Mouse (Mus musculus): ENCODE data around the gene Gpr152.

Gene Gpr152

GRCm38 (mm10) chr19:4139446-4139845 is at the start of gene Gpr152:
Gpr152 (plus strand) TSS chr19:4139787.
- DNase-seq (ENCODE audit: low spot score) = no peak

GRCm38 (mm10) chr19:4090446-4090845 is 49.1 kb upstream of the Gpr152 start:
- no peak for DNase-seq (ENCODE audit: low spot score)

GRCm38 (mm10) chr19:4091383-4091782 is 48.2 kb upstream of the Gpr152 start:
- no peak for DNase-seq (ENCODE audit: low spot score)

- DNase-seq (ENCODE audit: low spot score) = no peak
Observed at GRCm38 (mm10) chr19:4092750-4093149, 46.8 kb upstream of the Gpr152 start.

- peak; percentile 18 for DNase-seq (ENCODE audit: low spot score)
Observed at GRCm38 (mm10) chr19:4093772-4094171, 45.8 kb upstream of the Gpr152 start.

GRCm38 (mm10) chr19:4094348-4094747 is 45.2 kb upstream of the Gpr152 start:
- DNase-seq (ENCODE audit: low spot score) = no peak

- no peak for DNase-seq (ENCODE audit: low spot score)
Observed at GRCm38 (mm10) chr19:4094774-4095303, 44.7 kb upstream of the Gpr152 start.

GRCm38 (mm10) chr19:4095802-4096201 is 43.8 kb upstream of the Gpr152 start:
- DNase-seq (ENCODE audit: low spot score) = no peak

- DNase-seq (ENCODE audit: low spot score) = peak; percentile 100
Observed at GRCm38 (mm10) chr19:4096642-4097440, 42.7 kb upstream of the Gpr152 start, which contains the start of gene Cdk2ap2. Cdk2ap2 (plus strand) TSS chr19:4097182.

- DNase-seq (ENCODE audit: low spot score) = peak; percentile 91
Observed at GRCm38 (mm10) chr19:4097441-4097825, 42.2 kb upstream of the Gpr152 start.

- no peak for DNase-seq (ENCODE audit: low spot score)
Observed at GRCm38 (mm10) chr19:4098426-4098825, 41.2 kb upstream of the Gpr152 start.

GRCm38 (mm10) chr19:4099056-4099455 is 40.5 kb upstream of the Gpr152 start:
- DNase-seq (ENCODE audit: low spot score) = peak; percentile 95

- peak; percentile 83 for DNase-seq (ENCODE audit: low spot score)
Observed at GRCm38 (mm10) chr19:4099837-4100717, 39.5 kb upstream of the Gpr152 start, which contains the start of gene Pitpnm1. Pitpnm1 (plus strand) TSS chr19:4099998.

- no peak for DNase-seq (ENCODE audit: low spot score)
Observed at GRCm38 (mm10) chr19:4100718-4101261, 38.8 kb upstream of the Gpr152 start.

GRCm38 (mm10) chr19:4101466-4101865 is 38.1 kb upstream of the Gpr152 start:
- no peak for DNase-seq (ENCODE audit: low spot score)

- no peak for DNase-seq (ENCODE audit: low spot score)
Observed at GRCm38 (mm10) chr19:4102049-4102448, 37.5 kb upstream of the Gpr152 start.

GRCm38 (mm10) chr19:4102626-4103025 is 37.0 kb upstream of the Gpr152 start:
- DNase-seq (ENCODE audit: low spot score) = no peak

GRCm38 (mm10) chr19:4103294-4103693 is 36.3 kb upstream of the Gpr152 start:
- DNase-seq (ENCODE audit: low spot score) = no peak

GRCm38 (mm10) chr19:4103792-4104191 is 35.8 kb upstream of the Gpr152 start:
- no peak for DNase-seq (ENCODE audit: low spot score)

GRCm38 (mm10) chr19:4104675-4105194 is 34.9 kb upstream of the Gpr152 start:
- DNase-seq (ENCODE audit: low spot score) = no peak

- DNase-seq (ENCODE audit: low spot score) = no peak
Observed at GRCm38 (mm10) chr19:4106654-4107053, 32.9 kb upstream of the Gpr152 start.

- no peak for DNase-seq (ENCODE audit: low spot score)
Observed at GRCm38 (mm10) chr19:4108535-4108934, 31.1 kb upstream of the Gpr152 start.

Data from lung, postnatal 25 days (tissue).